Mouse (Mus musculus) heart, adult 2 months (tissue): ENCODE results near the gene Flt4.
"Not testable (repeated sequence)": the region's sequence is repeated elsewhere in the genome, so short reads cannot be mapped to it uniquely, and the experiment has no call there.

Source experiments
- CTCF ChIP-seq: fragments of 200-600 bp; IDR thresholded peaks from 2 replicates; pipeline ENCODE4 v1.8.1; 2022; ENCODE audit warnings: antibody characterized with exemption, mild to moderate bottlenecking, moderate library complexity
- POLR2A ChIP-seq: fragments of 200-500 bp; IDR thresholded peaks from 2 replicates; pipeline ENCODE4 v1.6.1; 2011; ENCODE audit warnings: mild to moderate bottlenecking, low read depth, low read length, control low read depth; ENCODE audit not compliant: insufficient read depth

- not testable (repeated sequence) for TF ChIP-seq CTCF, POLR2A
Measured at GRCm38 (mm10) chr11:49608938-49609867, at the start of gene Flt4.
